Mouse (Mus musculus): ENCODE data around the gene 1810010D01Rik.
A peak's percentile ranks its signal among the peaks of the same experiment; 100 is the strongest.

1810010D01Rik gene

GRCm38 (mm10) chr7:145208006-145208405, at the start of gene 1810010D01Rik:
Gene 1810010D01Rik, minus strand, starts transcription at chr7:145208119.
- no peak for DNase-seq (ENCODE audit: low spot score)

DNA sequence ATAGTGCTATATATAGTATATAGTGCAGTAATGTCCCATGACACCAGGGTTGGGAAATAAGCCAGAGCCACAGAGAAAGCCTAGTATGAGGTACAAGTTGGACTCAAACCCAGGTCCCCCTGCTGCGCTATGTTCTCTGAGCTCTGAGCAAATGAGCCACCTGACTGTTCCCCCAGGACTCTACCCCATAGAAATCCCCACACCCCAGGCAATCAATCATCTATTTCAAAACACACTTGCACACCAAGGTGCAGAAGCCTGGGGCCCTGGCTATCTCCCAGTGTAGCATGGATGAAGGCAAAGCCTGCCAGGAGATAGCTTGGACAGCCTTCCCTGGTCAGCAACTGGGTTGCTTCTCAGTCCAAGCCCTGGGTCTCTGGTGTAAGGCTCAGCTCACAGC, 48.2 kb upstream of the 1810010D01Rik start:
- no peak for DNase-seq (ENCODE audit: low spot score)

GRCm38 (mm10) chr7:145253986-145254630, 46.2 kb upstream of the 1810010D01Rik start:
- DNase-seq (ENCODE audit: low spot score), result no peak

- peak; percentile 88 for DNase-seq (ENCODE audit: low spot score)
These were observed 45.0 kb upstream of the 1810010D01Rik start for GRCm38 (mm10) chr7:145252715-145253476.

GRCm38 (mm10) chr7:145250225-145250624, 42.3 kb upstream of the 1810010D01Rik start:
- DNase-seq (ENCODE audit: low spot score), result no peak

DNA sequence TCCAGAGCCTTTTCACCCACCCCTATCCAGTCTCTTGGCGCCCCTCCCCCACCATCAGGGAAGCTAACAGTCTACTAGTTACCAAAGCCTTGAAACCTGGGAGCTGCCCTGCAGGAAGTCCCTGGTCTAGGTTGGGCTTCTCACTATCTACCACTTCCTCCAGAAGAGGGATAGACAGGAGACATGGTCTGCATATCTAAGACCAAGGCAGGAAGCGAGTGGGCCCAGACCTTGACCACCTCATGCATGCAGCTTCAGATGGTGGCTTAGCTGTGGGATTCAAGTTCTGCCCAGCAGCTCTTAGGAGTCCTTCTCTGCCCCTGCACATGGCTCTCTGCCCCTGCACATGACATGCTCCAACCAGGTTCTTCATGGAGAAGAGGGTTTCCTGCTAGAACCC, 41.0 kb upstream of the 1810010D01Rik start:
- no peak for DNase-seq (ENCODE audit: low spot score)

- DNase-seq (ENCODE audit: low spot score), result peak; percentile 89
These were observed 35.2 kb upstream of the 1810010D01Rik start for GRCm38 (mm10) chr7:145242851-145243712.

DNA sequence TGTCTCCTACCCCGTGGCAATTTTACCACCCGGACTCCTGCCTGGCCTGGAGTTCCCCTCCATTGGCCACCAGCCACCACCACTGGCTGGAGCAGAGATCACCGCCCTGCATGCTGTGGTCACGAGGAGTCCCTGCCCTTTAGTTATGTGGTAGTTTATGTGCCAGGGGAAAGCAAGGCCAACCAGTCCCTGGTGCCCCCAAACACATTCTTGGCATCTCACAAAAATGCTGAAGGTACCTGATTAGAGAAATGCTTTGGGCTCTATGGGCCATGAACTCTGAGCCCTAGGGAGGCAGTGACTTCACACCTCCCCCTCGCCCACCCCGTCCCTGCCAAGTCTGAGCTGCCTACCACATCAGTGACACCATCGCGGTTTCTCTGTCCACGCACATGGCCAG, 34.1 kb upstream of the 1810010D01Rik start:
- no peak for DNase-seq (ENCODE audit: low spot score)

DNA sequence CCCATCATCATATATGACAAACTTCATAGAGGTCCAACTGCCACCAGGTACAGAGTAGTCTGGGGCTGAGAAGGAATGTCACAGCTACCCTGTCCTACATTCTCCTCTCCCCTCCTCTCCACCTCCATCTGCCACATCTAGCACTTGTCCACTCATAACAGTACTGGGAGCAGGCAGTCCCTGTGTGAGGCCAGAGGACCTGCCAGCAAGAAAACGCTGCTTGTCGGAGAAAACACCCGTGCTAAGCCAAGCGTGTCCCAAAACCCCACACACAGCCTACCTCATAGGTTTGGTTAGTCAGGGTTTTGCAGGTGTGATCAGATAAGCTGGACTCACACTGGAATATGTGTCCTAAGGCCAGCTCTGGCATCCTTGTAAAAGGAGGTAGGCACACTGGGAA, 33.0 kb upstream of the 1810010D01Rik start:
- no peak for DNase-seq (ENCODE audit: low spot score)

DNA sequence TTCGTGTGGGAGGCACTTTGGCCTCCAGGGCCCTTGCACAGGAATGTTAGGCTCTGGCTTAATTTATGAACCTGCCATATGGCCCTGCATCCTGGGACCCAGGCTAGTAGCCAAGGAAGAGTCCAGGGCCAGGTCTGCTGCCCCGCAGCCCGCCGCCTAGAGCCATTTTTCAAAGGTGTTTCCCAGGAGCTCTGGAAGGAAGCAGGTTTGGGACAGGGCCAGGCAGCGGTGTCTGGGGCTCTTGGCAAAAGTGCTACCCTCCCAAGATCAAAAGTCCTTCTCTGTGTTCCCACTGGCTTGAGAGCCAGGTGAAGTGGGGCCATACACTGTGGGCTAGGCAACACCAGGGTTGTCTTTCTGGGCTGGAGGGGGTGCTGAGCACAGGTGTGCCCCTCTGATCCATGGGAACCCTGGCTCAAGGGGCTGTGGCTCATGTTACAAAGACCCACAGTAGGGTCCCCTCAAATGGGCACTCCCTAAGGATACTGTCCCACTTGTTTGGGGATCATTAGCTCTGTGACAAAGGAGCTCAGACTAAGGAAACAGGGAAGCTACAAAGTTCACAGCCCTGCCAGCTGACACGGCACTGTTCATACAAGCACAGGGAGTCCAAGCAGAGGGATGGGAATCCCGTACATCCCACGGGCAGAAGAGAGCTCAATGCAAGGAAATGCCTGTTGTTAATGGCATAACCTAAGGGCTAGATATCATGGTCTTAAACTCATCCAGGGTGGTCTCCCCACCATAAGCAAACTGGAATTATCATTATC, 32.0 kb upstream of the 1810010D01Rik start:
- no peak for DNase-seq (ENCODE audit: low spot score)

GRCm38 (mm10) chr7:145239145-145239544, 31.2 kb upstream of the 1810010D01Rik start:
- DNase-seq (ENCODE audit: low spot score), result peak; percentile 35

GRCm38 (mm10) chr7:145234841-145235790, 27.2 kb upstream of the 1810010D01Rik start:
- no peak for DNase-seq (ENCODE audit: low spot score)

DNA sequence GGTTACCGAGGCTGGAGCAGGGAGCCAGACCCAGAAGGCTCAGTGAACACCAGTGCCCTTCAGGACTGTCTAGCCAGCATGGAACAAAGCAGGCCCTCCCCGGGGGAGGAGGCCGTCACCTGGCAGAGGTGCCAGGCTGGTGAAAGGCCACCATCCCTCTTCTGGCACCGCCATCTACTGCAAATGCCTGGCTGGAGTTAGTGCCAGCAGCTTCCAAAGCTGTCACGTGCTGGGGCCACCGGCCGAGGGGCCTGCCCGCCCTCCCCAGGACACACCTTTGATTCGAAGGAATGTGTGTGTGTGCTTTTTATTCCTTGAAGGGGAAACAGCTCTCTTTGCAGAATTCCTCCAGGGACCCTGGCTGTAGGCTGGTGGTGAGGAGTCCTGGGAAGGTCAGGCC, 23.7 kb upstream of the 1810010D01Rik start:
- no peak for DNase-seq (ENCODE audit: low spot score)

DNA sequence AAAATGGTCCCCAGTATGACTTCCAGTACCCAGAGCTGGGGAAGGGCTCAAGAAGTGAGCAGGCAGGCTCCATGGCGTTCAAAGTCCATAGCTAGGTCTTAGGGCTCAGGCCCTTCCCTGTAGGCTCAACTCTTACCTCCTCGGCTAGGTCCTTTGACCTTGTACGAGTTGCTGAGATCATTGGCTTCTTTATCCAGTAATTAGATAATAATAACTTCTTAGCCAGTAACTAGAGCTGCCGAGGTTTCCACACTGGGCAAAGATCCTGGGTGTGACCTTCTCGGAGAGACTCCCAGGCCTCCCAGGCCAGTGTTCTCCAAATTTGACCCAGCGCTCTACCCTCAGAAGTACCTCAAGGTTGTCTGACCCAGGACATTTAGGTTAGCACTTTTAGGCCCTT, 18.7 kb upstream of the 1810010D01Rik start:
- DNase-seq (ENCODE audit: low spot score), result no peak

DNA sequence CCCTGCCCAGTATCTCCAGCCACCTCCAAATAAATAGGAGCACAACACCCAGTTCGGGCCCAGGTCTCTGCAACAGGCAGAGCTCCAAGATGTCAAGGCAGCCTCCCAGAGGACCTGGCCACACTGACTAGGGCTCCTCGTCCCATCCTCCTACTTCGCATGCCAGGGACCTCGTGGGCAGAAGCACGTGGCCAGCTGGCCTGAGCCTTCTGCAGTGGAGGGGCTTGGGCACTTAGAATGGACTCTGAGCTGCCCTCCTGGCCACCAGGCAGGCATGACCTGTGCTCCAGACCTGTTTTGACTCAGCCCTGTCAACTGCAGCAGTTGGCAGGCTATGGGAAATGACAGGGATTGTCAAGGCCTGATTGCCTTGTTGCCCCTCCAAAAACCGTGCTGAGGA, 17.7 kb upstream of the 1810010D01Rik start:
- no peak for DNase-seq (ENCODE audit: low spot score)

GRCm38 (mm10) chr7:145221841-145222689, 14.1 kb upstream of the 1810010D01Rik start:
- DNase-seq (ENCODE audit: low spot score), result peak; percentile 82

DNA sequence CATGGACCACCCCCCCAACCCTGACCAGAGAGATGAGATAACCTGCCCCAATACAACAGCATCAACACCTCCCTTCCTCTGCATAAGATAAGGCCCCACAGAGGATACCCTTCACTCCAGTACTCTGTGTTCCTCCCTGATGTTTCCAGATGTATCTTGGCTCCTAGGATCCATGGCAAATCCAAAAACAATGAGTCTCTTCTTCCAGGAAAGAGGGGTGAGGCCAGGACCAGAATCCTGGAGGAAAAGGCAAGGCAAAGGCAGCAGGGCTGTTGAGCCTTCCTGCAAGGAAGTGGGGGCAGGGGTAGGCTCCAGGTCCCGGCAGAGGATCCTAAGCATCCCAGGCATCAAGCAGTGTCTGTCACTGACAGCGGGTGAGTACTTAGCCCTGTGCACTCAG, 13.4 kb upstream of the 1810010D01Rik start:
- DNase-seq (ENCODE audit: low spot score), result no peak

GRCm38 (mm10) chr7:145219420-145219831, 11.5 kb upstream of the 1810010D01Rik start:
- no peak for DNase-seq (ENCODE audit: low spot score)

DNA sequence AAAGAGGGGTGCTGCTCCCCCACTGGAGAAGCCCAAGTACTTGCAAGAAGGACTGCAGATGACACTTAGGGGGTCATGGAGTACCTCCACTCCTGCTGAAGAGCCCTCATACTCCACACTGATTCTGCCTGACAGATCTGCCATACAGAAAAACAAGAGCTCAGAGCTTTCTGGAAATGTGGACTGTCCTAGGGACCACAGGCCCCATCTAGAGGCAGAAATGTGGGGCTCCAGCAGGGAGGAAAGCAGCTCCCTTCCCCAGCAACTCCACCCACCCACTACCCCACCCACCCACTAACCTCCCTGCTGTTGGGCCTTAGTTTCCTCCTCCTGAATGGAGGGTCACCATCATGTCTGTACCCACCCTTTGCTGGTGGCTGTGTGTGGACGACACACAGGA, 8.7 kb upstream of the 1810010D01Rik start:
- DNase-seq (ENCODE audit: low spot score), result no peak

DNA sequence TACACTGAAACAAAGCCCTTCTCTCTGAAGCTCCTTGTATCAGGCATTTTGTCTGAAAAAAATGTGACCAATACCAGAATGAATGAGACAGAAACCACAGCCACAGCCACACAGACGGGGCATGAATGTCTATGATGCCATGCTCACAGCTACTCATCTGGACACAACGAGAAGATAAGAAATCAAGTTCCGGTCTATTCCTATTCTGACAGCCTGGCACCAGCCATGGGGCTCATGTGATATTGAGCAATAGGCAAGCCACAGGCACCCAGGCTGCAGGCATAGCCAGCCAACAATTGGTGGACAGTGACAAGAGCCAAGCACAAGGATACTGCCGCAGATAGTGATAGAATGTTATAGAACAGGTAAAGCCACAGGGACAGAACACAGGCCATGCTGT, 7.6 kb upstream of the 1810010D01Rik start:
- no peak for DNase-seq (ENCODE audit: low spot score)
